Mouse (Mus musculus) heart, adult 2 months (tissue): ENCODE data around the gene Amotl1.

Source experiments
- CTCF ChIP-seq: fragments of 200-600 bp; IDR thresholded peaks from 2 replicates; pipeline ENCODE4 v1.8.1; 2022; ENCODE audit warnings: antibody characterized with exemption, mild to moderate bottlenecking, moderate library complexity
- EP300 ChIP-seq: fragments of 200-500 bp; IDR thresholded peaks from 2 replicates; pipeline ENCODE4 v1.6.1; 2011; ENCODE audit warnings: low read depth, low read length, control low read depth; ENCODE audit not compliant: insufficient read depth

GRCm38 (mm10) chr9:14564486-14564885 lies 80.4 kb downstream of the Amotl1 start:
- TF ChIP-seq CTCF, result no peak
- no peak for TF ChIP-seq EP300
